Mouse (Mus musculus): ENCODE results near the gene Serpinb7. TPM values are rescaled to one million over a fixed set of nuclear protein-coding genes. Genes with fewer than 3 reads are reported as not detected.

The Serpinb7 gene
- total RNA-seq, 2 experiments from 2014 or later, result not detected

DNA sequence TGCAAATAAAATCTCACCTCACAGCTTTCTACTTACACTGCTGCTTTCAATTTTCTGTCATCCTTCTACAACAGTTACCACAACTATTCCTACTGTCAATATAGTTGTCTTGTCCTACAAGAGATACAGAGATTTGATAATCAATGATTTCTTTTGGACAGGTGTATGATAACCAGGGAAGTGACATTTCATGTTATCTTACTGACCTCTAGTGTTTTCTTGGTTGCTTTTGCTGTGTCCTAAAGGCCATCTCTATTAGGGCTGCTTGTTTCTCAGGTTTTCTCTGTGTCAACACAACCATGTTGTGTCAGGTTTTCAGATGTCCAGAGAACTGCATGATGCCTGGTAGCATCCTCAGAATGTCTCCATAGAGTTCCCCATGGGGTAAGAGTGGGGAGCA, 80.5 kb downstream of the Serpinb7 start:
- DNase-seq (ENCODE audit: extremely low spot score in 1 of 2, low spot score in 1 of 2), result no peak

DNA sequence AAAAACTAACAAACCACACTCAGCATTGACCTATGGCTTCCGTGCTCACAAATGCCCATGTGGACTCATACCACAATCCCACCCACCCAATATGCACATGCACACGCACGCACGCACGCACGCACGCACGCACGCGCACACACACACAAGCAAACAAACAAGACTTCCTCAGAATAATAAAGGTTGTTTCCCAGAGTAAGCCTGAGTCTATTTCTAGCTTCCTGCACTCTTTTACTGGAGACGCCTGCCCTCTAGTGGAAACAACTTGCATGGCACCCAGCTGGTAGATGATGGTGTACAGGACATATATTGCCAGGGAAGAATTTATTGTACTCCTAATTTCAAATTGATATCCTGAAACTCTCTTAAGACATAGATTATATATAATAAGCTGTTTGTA, 82.0 kb downstream of the Serpinb7 start:
- peak; percentile 80 to 92 for DNase-seq (ENCODE audit: extremely low spot score in 1 of 2, low spot score in 1 of 2)

GRCm38 (mm10) chr1:107489577-107489976, 90.1 kb downstream of the Serpinb7 start:
- no peak for DNase-seq (ENCODE audit: extremely low spot score in 1 of 2, low spot score in 1 of 2)

DNA sequence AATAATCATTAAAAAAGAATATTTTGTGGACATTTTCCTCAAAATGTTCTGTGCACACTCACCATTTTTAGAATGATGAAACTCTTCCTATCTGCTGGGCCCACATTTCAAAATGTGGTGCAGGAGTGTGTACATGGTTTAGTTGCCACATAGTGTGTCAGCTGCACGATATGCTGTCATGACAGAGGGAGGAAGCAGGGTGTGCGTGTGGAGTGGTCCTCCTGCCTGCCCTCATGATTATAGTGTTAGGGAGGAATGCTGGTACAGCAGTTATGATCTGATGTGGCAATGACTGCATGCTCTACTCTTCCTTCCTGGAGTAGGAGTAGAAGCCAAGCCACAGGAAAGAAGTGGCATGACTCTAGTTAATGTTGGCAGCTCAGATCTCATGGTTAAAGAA, 97.3 kb downstream of the Serpinb7 start:
- no peak for DNase-seq (ENCODE audit: extremely low spot score in 1 of 2, low spot score in 1 of 2)

DNA sequence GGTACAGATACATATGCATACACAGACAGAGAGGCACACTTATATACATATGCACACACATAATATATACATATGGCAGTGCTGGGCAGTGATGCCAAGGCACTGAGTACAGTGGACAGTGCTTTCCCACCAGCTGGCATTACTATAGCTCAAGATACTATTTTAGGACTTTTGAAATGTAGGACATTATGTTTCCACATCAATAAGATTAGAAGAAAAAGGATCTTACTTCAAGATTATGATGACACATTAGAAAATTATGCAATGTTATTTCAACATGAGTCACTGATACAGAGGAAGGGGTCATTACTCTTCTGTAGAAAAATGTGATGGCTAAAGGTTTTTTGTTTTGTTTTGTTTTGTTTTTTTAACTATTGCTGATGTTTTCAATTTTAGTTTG, 102.6 kb downstream of the Serpinb7 start:
- no peak for DNase-seq (ENCODE audit: extremely low spot score in 1 of 2, low spot score in 1 of 2)

Other genes starting within 250 kb of the Serpinb7 start
- not detected for gene Serpinb3b, start 121.3 kb upstream of the Serpinb7 start, total RNA-seq (2021)
- gene Serpinb3c, start 121.3 kb upstream of the Serpinb7 start, total RNA-seq (2021), result not detected
- not detected for gene Serpinb11, start 38.5 kb upstream of the Serpinb7 start, total RNA-seq (2021)
- gene Serpinb2, start 111.8 kb downstream of the Serpinb7 start, total RNA-seq (2021), result not detected
- gene Serpinb8, start 190.4 kb downstream of the Serpinb7 start, total RNA-seq (2021), result 1 to 10 TPM; 2.3 to 4.0 TPM

All from layer of hippocampus, postnatal 25 days (tissue).